Comparison of ENCODE assay signal across 9 mouse cellular contexts in the genomic region with DNA sequence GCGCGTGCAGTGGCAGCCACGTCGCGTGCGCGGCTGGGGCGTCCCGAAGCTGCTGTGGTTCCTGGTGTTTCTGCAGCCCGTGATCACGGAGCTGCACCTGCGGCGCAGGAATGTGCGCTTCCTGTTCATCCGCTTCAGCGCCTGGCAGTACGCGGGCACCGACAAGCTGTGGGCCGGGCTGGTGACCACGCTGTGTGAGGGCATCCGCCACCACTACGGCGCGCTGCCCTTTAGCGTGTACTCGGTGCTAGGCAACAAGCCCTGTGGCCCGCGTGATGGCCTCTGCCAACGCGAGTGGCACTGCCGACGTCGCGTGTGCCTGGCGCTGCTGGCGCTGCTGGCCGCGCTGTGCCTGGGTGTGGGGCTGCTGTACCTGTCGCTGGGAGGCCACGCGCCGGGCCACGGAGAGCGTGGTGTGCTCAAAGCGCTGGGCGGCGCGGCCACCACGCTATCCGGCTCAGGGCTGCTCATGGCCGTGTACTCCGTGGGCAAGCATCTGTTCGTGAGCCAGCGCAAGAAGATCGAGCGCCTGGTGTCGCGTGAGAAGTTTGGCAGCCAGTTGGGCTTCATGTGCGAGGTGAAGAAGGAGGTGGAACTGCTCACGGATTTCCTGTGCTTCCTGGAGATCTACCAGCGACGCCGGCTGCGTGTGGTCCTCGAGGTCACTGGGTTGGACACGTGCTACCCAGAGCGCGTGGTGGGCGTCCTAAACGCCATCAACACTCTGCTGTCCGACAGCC. TPM values are rescaled to one million over a fixed set of nuclear protein-coding genes. Genes with fewer than 3 reads are reported as not detected.
DNase-seq lines count a peak whose midpoint lies in the region; ATAC-seq and TF ChIP-seq lines count a peak whose summit lies in the region.
"Had no signal": no experiment of that assay in that cellular context is flagged by ENCODE, and none has a peak within 500 bp of the region (broad histone marks: within the 10 kb centered on the region; RNA-seq: fewer than 3 reads in every experiment).

No protein-coding gene starts in this region.

- H3K9me3 ChIP-seq in kidney, embryonic 16.5 days (ENCODE audit: low read length) = no peaks in the 10 kb centered on the region
- no peaks in the 10 kb centered on the region for H3K9me3 ChIP-seq in forebrain, embryonic 14.5 days (replicated peaks; ENCODE audit: control insufficient read depth, low read length)
- H3K9me3 ChIP-seq in liver, embryonic 14.5 days (ENCODE audit: control insufficient read depth, low read length) = no peaks in the 10 kb centered on the region

- peak overlapping the region; percentile 77 for H3K4me2 ChIP-seq in kidney, embryonic 16.5 days (replicated peaks; ENCODE audit: low read depth, low read length)
- peak overlapping the region; percentile 75 for H3K4me2 ChIP-seq in forebrain, embryonic 14.5 days (ENCODE audit: low read length)
- peak overlapping the region; percentile 53 for H3K4me2 ChIP-seq in liver, embryonic 14.5 days (ENCODE audit: low read depth)

- no peak for DNase-seq in kidney, adult 11 months
- peak; percentile 52 for DNase-seq in brain, adult 2 months (ENCODE audit: low read depth, low spot score)
- DNase-seq in forebrain, embryonic 14.5 days (ENCODE audit: low spot score) = peak; percentile 32
- no peak for DNase-seq in liver, embryonic 14.5 days (ENCODE audit: low read depth in 3 of 3, low spot score in 3 of 3)
- no peak for DNase-seq in cerebellum, adult 11 months
- no peak for DNase-seq in frontal cortex, postnatal 10 days (ENCODE audit: low spot score in 2 of 2)

- H3K4me1 ChIP-seq in kidney, embryonic 16.5 days (ENCODE audit: insufficient read depth, low read length) = peaks cover 21% of the 10 kb centered on the region
- H3K4me1 ChIP-seq in forebrain, embryonic 14.5 days (ENCODE audit: control insufficient read depth, insufficient read depth, low read length) = peaks cover 9% of the 10 kb centered on the region
- no peaks in the 10 kb centered on the region for H3K4me1 ChIP-seq in liver, embryonic 14.5 days (replicated peaks; ENCODE audit: control insufficient read depth in 2 of 2, insufficient read depth in 2 of 2, low read length in 1 of 2)

- TF ChIP-seq EP300 in liver, embryonic 14.5 days (IDR thresholded peaks at IDR 0.05; ENCODE audit: low read depth) = no peak

- H3K36me3 ChIP-seq in kidney, embryonic 16.5 days (ENCODE audit: insufficient read depth, low read length) = 0 out of 2 replicates have a peak, but pooled peaks cover 2% of the 10 kb centered on the region
- H3K36me3 ChIP-seq in forebrain, embryonic 14.5 days (ENCODE audit: control insufficient read depth, insufficient read depth, low read length) = no peaks in the 10 kb centered on the region
- no peaks in the 10 kb centered on the region for H3K36me3 ChIP-seq in liver, embryonic 14.5 days (replicated peaks; ENCODE audit: control insufficient read depth, insufficient read depth, low read depth)

- H3K4me3 ChIP-seq in kidney, embryonic 16.5 days (ENCODE audit: low read length) = peak overlapping the region; percentile 51
- peak overlapping the region; percentile 35 for H3K4me3 ChIP-seq in forebrain, embryonic 14.5 days (ENCODE audit: low read depth, low read length)
- no peak overlapping the region; a peak in 1 of 4 replicates for H3K4me3 ChIP-seq in liver, embryonic 14.5 days (ENCODE audit: insufficient read depth in 1 of 2, low read depth in 2 of 2, low read length in 2 of 2)
- H3K4me3 ChIP-seq: myocyte had no signal

- ATAC-seq in kidney, embryonic 16.5 days (ENCODE audit: low FRiP score, low TSS enrichment) = 0 out of 2 replicates have a peak, but pooled peaks have one; percentile 14
- 0 out of 2 replicates have a peak, but pooled peaks have one; percentile 18 for ATAC-seq in forebrain, embryonic 14.5 days
- ATAC-seq in liver, embryonic 14.5 days (ENCODE audit: insufficient read depth) = no peak
- ATAC-seq in megakaryocyte progenitor cell, adult 5-6 weeks (replicated peaks; ENCODE audit: poor library complexity) = no peak; the same call in 1 of the 2 replicates

- no peak for TF ChIP-seq CTCF in liver, embryonic 14.5 days (IDR thresholded peaks at IDR 0.05; ENCODE audit: low read depth)

- H3K27ac ChIP-seq in kidney, embryonic 16.5 days (ENCODE audit: low read length) = no peak overlapping the region
- H3K27ac ChIP-seq in forebrain, embryonic 14.5 days (ENCODE audit: low read depth, low read length) = no peak overlapping the region
- H3K27ac ChIP-seq in liver, embryonic 14.5 days = no peak overlapping the region

- peaks cover 74% of the 10 kb centered on the region for H3K27me3 ChIP-seq in kidney, embryonic 16.5 days (ENCODE audit: insufficient read depth, low read length)
- peaks cover 70% of the 10 kb centered on the region for H3K27me3 ChIP-seq in forebrain, embryonic 14.5 days (replicated peaks; ENCODE audit: control insufficient read depth, insufficient read depth, low read length)
- H3K27me3 ChIP-seq in liver, embryonic 14.5 days (ENCODE audit: control insufficient read depth, insufficient read depth, low read length) = peaks cover 70% of the 10 kb centered on the region

- H3K9ac ChIP-seq in kidney, embryonic 16.5 days (replicated peaks; ENCODE audit: low read length) = peak overlapping the region; percentile 34; the same call in 1 of the 2 replicates
- H3K9ac ChIP-seq in forebrain, embryonic 14.5 days (ENCODE audit: low read length) = peak overlapping the region; percentile 54
- no peak overlapping the region for H3K9ac ChIP-seq in liver, embryonic 14.5 days (replicated peaks)

- 8% methylated on average over 72 of the region's 72 CpGs for WGBS in kidney, embryonic 16.5 days
- 18% methylated on average over 72 of the region's 72 CpGs for WGBS in forebrain, embryonic 14.5 days
- WGBS in liver, embryonic 14.5 days (ENCODE audit: insufficient replicate concordance) = 11% methylated on average over 72 of the region's 72 CpGs

RNA-seq across cellular contexts. Expression of a gene that starts 5.5 kb away (rescaled TPM):
- polyA plus RNA-seq in kidney, embryonic 16.5 days (2015; fragmentation: Nextera tagmentation; extraction: Ambion mirVana) = 0.11 and 0.14 TPM in 2 replicates
- 0.36 and 0.57 TPM in 2 replicates for polyA plus RNA-seq in forebrain, embryonic 14.5 days (2014; fragmentation: Nextera tagmentation; extraction: Ambion mirVana)
- 0.01 and 0.04 TPM in 2 replicates for polyA plus RNA-seq in liver, embryonic 14.5 days (2012; rRNA removed)
- not detected in 2 replicates for polyA plus RNA-seq in liver, embryonic 14.5 days (2014; fragmentation: Nextera tagmentation; extraction: Ambion mirVana)
- not detected in 2 replicates for total RNA-seq in megakaryocyte progenitor cell, adult 5-6 weeks (2015)
- 0.17 and 0.34 TPM in 2 replicates for total RNA-seq in megakaryocyte progenitor cell, adult 5-6 weeks (2017)

RNA-seq across cellular contexts. Expression of a gene that starts 15.0 kb away (rescaled TPM):
- polyA plus RNA-seq in kidney, embryonic 16.5 days (2015; fragmentation: Nextera tagmentation; extraction: Ambion mirVana) = 89.7 and 94.2 TPM in 2 replicates
- polyA plus RNA-seq in forebrain, embryonic 14.5 days (2014; fragmentation: Nextera tagmentation; extraction: Ambion mirVana) = 34.2 and 42.5 TPM in 2 replicates
- polyA plus RNA-seq in liver, embryonic 14.5 days (2012; rRNA removed) = 24.1 and 28.1 TPM in 2 replicates
- 40.0 and 40.2 TPM in 2 replicates for polyA plus RNA-seq in liver, embryonic 14.5 days (2014; fragmentation: Nextera tagmentation; extraction: Ambion mirVana)
- total RNA-seq in megakaryocyte progenitor cell, adult 5-6 weeks (2015) = 55.2 and 58.3 TPM in 2 replicates
- total RNA-seq in megakaryocyte progenitor cell, adult 5-6 weeks (2017) = 26.1 and 39.5 TPM in 2 replicates

RNA-seq across cellular contexts. Expression of a gene that starts 15.0 kb away (rescaled TPM):
- polyA plus RNA-seq in kidney, embryonic 16.5 days (2015; fragmentation: Nextera tagmentation; extraction: Ambion mirVana) = 1.8 and 2.2 TPM in 2 replicates
- 2.1 and 2.3 TPM in 2 replicates for polyA plus RNA-seq in forebrain, embryonic 14.5 days (2014; fragmentation: Nextera tagmentation; extraction: Ambion mirVana)
- polyA plus RNA-seq in liver, embryonic 14.5 days (2012; rRNA removed) = 2.0 and 2.7 TPM in 2 replicates
- polyA plus RNA-seq in liver, embryonic 14.5 days (2014; fragmentation: Nextera tagmentation; extraction: Ambion mirVana) = 0.39 and 0.56 TPM in 2 replicates
- total RNA-seq in megakaryocyte progenitor cell, adult 5-6 weeks (2015) = 2.9 and 3.3 TPM in 2 replicates
- total RNA-seq in megakaryocyte progenitor cell, adult 5-6 weeks (2017) = 1.3 and 1.5 TPM in 2 replicates

RNA-seq across cellular contexts. Expression of a gene that starts 39.7 kb away (rescaled TPM):
- polyA plus RNA-seq in kidney, embryonic 16.5 days (2015; fragmentation: Nextera tagmentation; extraction: Ambion mirVana) = 21.9 and 23.9 TPM in 2 replicates
- 12.6 and 13.5 TPM in 2 replicates for polyA plus RNA-seq in forebrain, embryonic 14.5 days (2014; fragmentation: Nextera tagmentation; extraction: Ambion mirVana)
- polyA plus RNA-seq in liver, embryonic 14.5 days (2012; rRNA removed) = 21.8 and 27.0 TPM in 2 replicates
- polyA plus RNA-seq in liver, embryonic 14.5 days (2014; fragmentation: Nextera tagmentation; extraction: Ambion mirVana) = 1.5 and 2.0 TPM in 2 replicates
- total RNA-seq in megakaryocyte progenitor cell, adult 5-6 weeks (2015) = 11.0 and 11.7 TPM in 2 replicates
- total RNA-seq in megakaryocyte progenitor cell, adult 5-6 weeks (2017) = 13.4 and 18.1 TPM in 2 replicates

RNA-seq across cellular contexts. Expression of a gene that starts 53.9 kb away (rescaled TPM):
- 0.46 and 0.71 TPM in 2 replicates for polyA plus RNA-seq in kidney, embryonic 16.5 days (2015; fragmentation: Nextera tagmentation; extraction: Ambion mirVana)
- 0.15 TPM in 1 of 2 replicates, not detected in the other for polyA plus RNA-seq in forebrain, embryonic 14.5 days (2014; fragmentation: Nextera tagmentation; extraction: Ambion mirVana)
- polyA plus RNA-seq in liver, embryonic 14.5 days (2012; rRNA removed) = 0.66 and 0.96 TPM in 2 replicates
- polyA plus RNA-seq in liver, embryonic 14.5 days (2014; fragmentation: Nextera tagmentation; extraction: Ambion mirVana) = 0.38 and 0.41 TPM in 2 replicates
- total RNA-seq in megakaryocyte progenitor cell, adult 5-6 weeks (2015) = 5.9 and 6.8 TPM in 2 replicates
- 2.8 and 4.4 TPM in 2 replicates for total RNA-seq in megakaryocyte progenitor cell, adult 5-6 weeks (2017)

Comparison
In these comparisons a context has a peak if more than half of its experiments do, and no peak if none do; other contexts are left out.
1. ATAC-seq: peak in kidney, embryonic 16.5 days (single experiment) and forebrain, embryonic 14.5 days (single experiment); none in liver, embryonic 14.5 days (single experiment) and megakaryocyte progenitor cell, adult 5-6 weeks (single experiment).
2. H3K4me3 ChIP-seq: peak in kidney, embryonic 16.5 days (single experiment) and forebrain, embryonic 14.5 days (single experiment); none in liver, embryonic 14.5 days (0 of 2).
3. DNase-seq: peak in brain, adult 2 months (single experiment) and forebrain, embryonic 14.5 days (single experiment); none in kidney, adult 11 months (single experiment), liver, embryonic 14.5 days (0 of 3), cerebellum, adult 11 months (single experiment) and frontal cortex, postnatal 10 days (0 of 2).
4. Peak in every context shown above with its lines, with median percentiles within 50 percentile points of each other: H3K4me2 ChIP-seq.